ENCODE assay signal across 18 mouse cellular contexts in the genomic region with DNA sequence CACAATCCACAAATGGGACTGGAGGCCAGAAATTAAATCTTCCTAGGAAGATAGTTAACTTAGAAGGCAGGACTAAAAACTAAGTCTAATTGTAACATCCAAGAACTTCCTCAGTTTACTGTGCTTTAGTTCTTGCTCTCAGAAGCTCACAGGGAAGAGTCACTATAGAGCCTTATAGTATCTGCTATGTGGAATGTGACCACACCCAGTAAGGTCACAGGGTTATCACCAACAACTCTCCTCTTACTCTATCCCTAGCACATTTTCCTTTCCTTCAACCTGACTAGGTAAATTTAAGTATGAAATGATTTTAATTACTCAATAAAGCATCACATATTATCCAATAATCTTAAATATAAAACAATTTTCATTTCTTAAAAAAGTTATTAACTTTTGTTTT.
"Had no signal": no experiment of that assay in that cellular context is flagged by ENCODE, and none has a peak within 500 bp of the region (broad histone marks: within the 10 kb centered on the region; RNA-seq: fewer than 3 reads in every experiment).

No protein-coding gene starts in this region.

- H3K9ac ChIP-seq: lung, embryonic 14.5 days; midbrain, embryonic 12.5 days; neural tube, embryonic 13.5 days; neural tube, embryonic 15.5 days had no signal

- H3K27ac ChIP-seq: midbrain, embryonic 10.5 days; midbrain, embryonic 12.5 days; neural tube, embryonic 13.5 days; neural tube, embryonic 15.5 days had no signal

- ATAC-seq: midbrain, embryonic 16.5 days had no signal

- H3K4me1 ChIP-seq: midbrain, embryonic 10.5 days; midbrain, embryonic 12.5 days; neural tube, embryonic 13.5 days; neural tube, embryonic 15.5 days had no signal

- H3K4me3 ChIP-seq: midbrain, embryonic 10.5 days; midbrain, embryonic 12.5 days; myocyte; neural tube, embryonic 13.5 days; neural tube, embryonic 15.5 days had no signal

- H3K27me3 ChIP-seq: midbrain, embryonic 12.5 days; neural tube, embryonic 13.5 days; neural tube, embryonic 15.5 days had no signal

- H3K9me3 ChIP-seq: midbrain, embryonic 10.5 days; midbrain, embryonic 12.5 days; neural tube, embryonic 13.5 days; neural tube, embryonic 15.5 days had no signal

- H3K4me2 ChIP-seq: lung, embryonic 14.5 days; midbrain, embryonic 12.5 days; neural tube, embryonic 13.5 days; neural tube, embryonic 15.5 days had no signal

- DNase-seq: lung, embryonic 14.5 days; lung, postnatal 10 days; lung, postnatal 4 days; midbrain, embryonic 14.5 days; retina, postnatal 1 day; right cerebral cortex, adult 18-20 months; right cerebral cortex, postnatal 25 days; right cerebral cortex, postnatal 4 days; spleen, adult 18-20 months; thymus, adult 18-20 months; thymus, postnatal 14 days; thymus, postnatal 36 days had no signal
